Mouse (Mus musculus) heart, adult 2 months (tissue): ENCODE data around the gene Edc4.

ENCODE experiments used
- CTCF ChIP-seq: fragments of 200-600 bp; IDR thresholded peaks from 2 replicates; pipeline ENCODE4 v1.8.1; 2022; ENCODE audit warnings: antibody characterized with exemption, mild to moderate bottlenecking, moderate library complexity
- EP300 ChIP-seq: fragments of 200-500 bp; IDR thresholded peaks from 2 replicates; pipeline ENCODE4 v1.6.1; 2011; ENCODE audit warnings: low read depth, low read length, control low read depth; ENCODE audit not compliant: insufficient read depth
- POLR2A ChIP-seq: fragments of 200-500 bp; IDR thresholded peaks from 2 replicates; pipeline ENCODE4 v1.6.1; 2011; ENCODE audit warnings: mild to moderate bottlenecking, low read depth, low read length, control low read depth; ENCODE audit not compliant: insufficient read depth

DNA sequence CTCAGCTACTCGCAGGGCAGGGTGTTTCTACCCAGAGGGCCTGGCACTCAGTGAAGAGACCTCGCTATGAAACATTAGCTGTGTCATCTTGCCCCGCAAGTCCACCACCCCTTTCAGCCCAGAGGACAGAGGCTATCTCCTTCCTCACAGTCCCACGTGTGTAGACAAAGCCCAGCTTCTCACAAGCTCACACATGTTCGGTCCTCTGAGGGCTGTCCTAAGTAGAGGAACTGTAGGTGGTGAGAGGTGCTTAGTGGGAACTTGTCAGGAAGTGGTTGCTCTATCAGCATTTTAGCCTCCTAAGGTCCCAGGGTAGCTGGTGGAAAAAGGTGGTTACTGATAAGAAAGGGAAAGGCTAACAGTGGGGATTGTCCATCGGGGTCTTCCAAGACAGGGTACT is 54.4 kb downstream of the Edc4 start:
- TF ChIP-seq CTCF (no peak), POLR2A (no peak), EP300 (no peak)
